Mouse (Mus musculus) heart, adult 2 months (tissue): ENCODE measurements at regions not wholly inside any gene's neighbourhood (a gene's known extent, or its start where the extent isn't known, plus 50 kb on each side); places are given as distances from the start of the nearest gene placed in this dataset.

ENCODE experiments used
- CTCF ChIP-seq: fragments of 200-600 bp; IDR thresholded peaks from 2 replicates; pipeline ENCODE4 v1.8.1; 2022; ENCODE audit warnings: antibody characterized with exemption, mild to moderate bottlenecking, moderate library complexity
- EP300 ChIP-seq: fragments of 200-500 bp; IDR thresholded peaks from 2 replicates; pipeline ENCODE4 v1.6.1; 2011; ENCODE audit warnings: low read depth, low read length, control low read depth; ENCODE audit not compliant: insufficient read depth
- POLR2A ChIP-seq: fragments of 200-500 bp; IDR thresholded peaks from 2 replicates; pipeline ENCODE4 v1.6.1; 2011; ENCODE audit warnings: mild to moderate bottlenecking, low read depth, low read length, control low read depth; ENCODE audit not compliant: insufficient read depth

GRCm38 (mm10) chr14:62157038-62157716 lies 135.2 kb upstream of the Rnaseh2b start:
- TF ChIP-seq EP300 (no peak), POLR2A (no peak), CTCF (no peak)
